Mouse (Mus musculus): ENCODE data around the gene Efcab7.

- no peak for TF ChIP-seq ZC3H11A (IDR thresholded peaks at IDR 0.05; ENCODE audit: borderline replicate concordance, low read depth, low read length)
- TF ChIP-seq ZNF384 (IDR thresholded peaks at IDR 0.05; ENCODE audit: low read depth, low read length): no peak
- TF ChIP-seq MAFK (IDR thresholded peaks at IDR 0.05; ENCODE audit: insufficient read depth, low read depth, low read length): no peak
- no peak for TF ChIP-seq CHD2 (IDR thresholded peaks at IDR 0.05; ENCODE audit: low read depth, low read length)
- TF ChIP-seq HCFC1 (IDR thresholded peaks at IDR 0.05; ENCODE audit: borderline replicate concordance, insufficient read depth, low read length): no peak
Measured at GRCm38 (mm10) chr4:99947896-99948295, 118.9 kb downstream of the Efcab7 start.
